Comparison of ENCODE assay signal across 9 mouse cellular contexts in genomic region chr5:140567321-140567720, GRCm38 (mm10). TPM values are rescaled to one million over a fixed set of nuclear protein-coding genes. Genes with fewer than 3 reads are reported as not detected.
A peak's percentile ranks its signal among the peaks of the same experiment; 100 is the strongest.
DNase-seq lines count a peak whose midpoint lies in the region; ATAC-seq and TF ChIP-seq lines count a peak whose summit lies in the region.
"Had no signal": no experiment of that assay in that cellular context is flagged by ENCODE, and none has a peak within 500 bp of the region (broad histone marks: within the 10 kb centered on the region; RNA-seq: fewer than 3 reads in every experiment).

No protein-coding gene starts in this region.

- no peak overlapping the region for H3K4me2 ChIP-seq in kidney, postnatal 0 days (ENCODE audit: low read length)
- H3K4me2 ChIP-seq in lung, postnatal 0 days (replicated peaks; ENCODE audit: low read depth, low read length): no peak overlapping the region
- H3K4me2 ChIP-seq in stomach, embryonic 16.5 days (ENCODE audit: low read depth, low read length): no peak overlapping the region
- H3K4me2 ChIP-seq in midbrain, embryonic 16.5 days (ENCODE audit: low read length): no peak overlapping the region

- DNase-seq in right cerebral cortex, adult 18-20 months: peak; percentile 30
- no peak for DNase-seq in right cerebral cortex, postnatal 25 days
- DNase-seq in adrenal gland, postnatal 14 days: peak; percentile 86
- DNase-seq in gastrocnemius, adult 18-20 months (ENCODE audit: low spot score): peak; percentile 58
- DNase-seq in kidney, postnatal 0 days (ENCODE audit: low spot score): peak; percentile 70
- DNase-seq in lung, postnatal 0 days (ENCODE audit: low spot score): peak; percentile 23

- no peak overlapping the region for H3K9ac ChIP-seq in kidney, postnatal 0 days (ENCODE audit: low read depth, low read length)
- H3K9ac ChIP-seq in lung, postnatal 0 days (replicated peaks; ENCODE audit: low read depth): no peak overlapping the region
- H3K9ac ChIP-seq in stomach, embryonic 16.5 days (ENCODE audit: low read length): no peak overlapping the region; the same call in 1 of the 2 replicates
- no peak overlapping the region for H3K9ac ChIP-seq in midbrain, embryonic 16.5 days (ENCODE audit: low read depth, low read length)

- 50% methylated on average over 11 of the region's 11 CpGs for WGBS in kidney, postnatal 0 days
- 25% methylated on average over 10 of the region's 11 CpGs for WGBS in lung, postnatal 0 days
- WGBS in stomach, embryonic 16.5 days: 40% methylated on average over 11 of the region's 11 CpGs
- 55% methylated on average over 11 of the region's 11 CpGs for WGBS in midbrain, embryonic 16.5 days

- ATAC-seq in kidney, postnatal 0 days (replicated peaks; ENCODE audit: low FRiP score, low read depth): peak; percentile 62; the same call in 1 of the 2 replicates
- ATAC-seq in lung, postnatal 0 days: peak; percentile 25; the same call in 1 of the 2 replicates
- ATAC-seq in stomach, embryonic 16.5 days (ENCODE audit: insufficient read depth, low FRiP score): peak; percentile 44; the same call in 1 of the 2 replicates
- no peak for ATAC-seq in midbrain, embryonic 16.5 days

- no peak for TF ChIP-seq CTCF in kidney, postnatal 0 days (IDR thresholded peaks at IDR 0.05; ENCODE audit: low read depth)
- no peak for TF ChIP-seq CTCF in lung, postnatal 0 days (IDR thresholded peaks at IDR 0.05)

- H3K36me3 ChIP-seq in kidney, postnatal 0 days (ENCODE audit: insufficient read depth, low read length): no peaks in the 10 kb centered on the region
- H3K36me3 ChIP-seq in lung, postnatal 0 days (ENCODE audit: insufficient read depth, low read length): no peaks in the 10 kb centered on the region
- no peaks in the 10 kb centered on the region for H3K36me3 ChIP-seq in stomach, embryonic 16.5 days (ENCODE audit: control insufficient read depth, insufficient read depth, low read length)
- H3K36me3 ChIP-seq in midbrain, embryonic 16.5 days (ENCODE audit: control insufficient read depth, insufficient read depth, low read length): no peaks in the 10 kb centered on the region

- peaks cover 6% of the 10 kb centered on the region; the same call in 1 of the 2 replicates for H3K4me1 ChIP-seq in kidney, postnatal 0 days (replicated peaks; ENCODE audit: insufficient read depth, low read length)
- H3K4me1 ChIP-seq in lung, postnatal 0 days (ENCODE audit: insufficient read depth, low read depth, low read length): peaks cover 3% of the 10 kb centered on the region; the same call in 1 of the 2 replicates
- H3K4me1 ChIP-seq in stomach, embryonic 16.5 days (ENCODE audit: control insufficient read depth, insufficient read depth, low read length): peaks cover 36% of the 10 kb centered on the region
- H3K4me1 ChIP-seq in midbrain, embryonic 16.5 days (ENCODE audit: control insufficient read depth, insufficient read depth, low read length): no peaks in the 10 kb centered on the region; the same call in 1 of the 2 replicates

- no peak for TF ChIP-seq EP300 in lung, postnatal 0 days (IDR thresholded peaks at IDR 0.05)

- no peak overlapping the region for H3K4me3 ChIP-seq in kidney, postnatal 0 days (replicated peaks; ENCODE audit: low read depth, low read length)
- no peak overlapping the region for H3K4me3 ChIP-seq in lung, postnatal 0 days (ENCODE audit: low read depth, low read length)
- no peak overlapping the region for H3K4me3 ChIP-seq in stomach, embryonic 16.5 days (replicated peaks; ENCODE audit: low read length)
- H3K4me3 ChIP-seq in midbrain, embryonic 16.5 days (ENCODE audit: low read depth, low read length): no peak overlapping the region

- H3K27me3 ChIP-seq in kidney, postnatal 0 days (ENCODE audit: insufficient read depth, low read length): no peaks in the 10 kb centered on the region
- H3K27me3 ChIP-seq in lung, postnatal 0 days (replicated peaks; ENCODE audit: insufficient read depth, low read length): no peaks in the 10 kb centered on the region
- H3K27me3 ChIP-seq in stomach, embryonic 16.5 days (ENCODE audit: control insufficient read depth, insufficient read depth, low read length): no peaks in the 10 kb centered on the region
- H3K27me3 ChIP-seq in midbrain, embryonic 16.5 days (ENCODE audit: control insufficient read depth, insufficient read depth, low read depth, low read length): no peaks in the 10 kb centered on the region

- no peak overlapping the region for H3K27ac ChIP-seq in kidney, postnatal 0 days
- H3K27ac ChIP-seq in lung, postnatal 0 days (ENCODE audit: low read length): no peak overlapping the region
- H3K27ac ChIP-seq in stomach, embryonic 16.5 days (ENCODE audit: low read length): no peak overlapping the region
- no peak overlapping the region for H3K27ac ChIP-seq in midbrain, embryonic 16.5 days (ENCODE audit: low read length)

- no peaks in the 10 kb centered on the region for H3K9me3 ChIP-seq in kidney, postnatal 0 days (replicated peaks; ENCODE audit: low read length)
- no peaks in the 10 kb centered on the region for H3K9me3 ChIP-seq in lung, postnatal 0 days (ENCODE audit: low read length)
- no peaks in the 10 kb centered on the region for H3K9me3 ChIP-seq in stomach, embryonic 16.5 days (replicated peaks; ENCODE audit: control insufficient read depth, low read length)
- H3K9me3 ChIP-seq in midbrain, embryonic 16.5 days (replicated peaks; ENCODE audit: control insufficient read depth, low read length, poor library complexity, severe bottlenecking): no peaks in the 10 kb centered on the region

RNA-seq across cellular contexts. Expression of gene Grifin, which starts 2.5 kb away (rescaled TPM):
- total RNA-seq in adrenal gland, postnatal 14 days (2021): not detected in 2 replicates
- total RNA-seq in gastrocnemius, adult 18-20 months (2021): not detected
- polyA plus RNA-seq in kidney, postnatal 0 days (2015; fragmentation: Nextera tagmentation; extraction: Ambion mirVana): not detected in 2 replicates
- polyA plus RNA-seq in lung, postnatal 0 days (2015; fragmentation: Nextera tagmentation; extraction: Ambion mirVana): not detected in 2 replicates
- 0.71 TPM in 1 of 2 replicates, not detected in the other for polyA plus RNA-seq in stomach, embryonic 16.5 days (2015; fragmentation: Nextera tagmentation; extraction: Ambion mirVana)
- polyA plus RNA-seq in midbrain, embryonic 16.5 days (2015; fragmentation: Nextera tagmentation; extraction: Ambion mirVana): 0.43 TPM in 1 of 2 replicates, not detected in the other
- polyA plus RNA-seq: heart, embryonic 14.5 days had no signal

RNA-seq across cellular contexts. Expression of gene Lfng, which starts 39.8 kb away (rescaled TPM):
- 13.7 and 26.8 TPM in 2 replicates for total RNA-seq in adrenal gland, postnatal 14 days (2021)
- 1 to 10 TPM; 3.3 to 3.5 TPM for total RNA-seq in gastrocnemius, adult 18-20 months (2021)
- polyA plus RNA-seq in kidney, postnatal 0 days (2015; fragmentation: Nextera tagmentation; extraction: Ambion mirVana): 28.8 and 33.4 TPM in 2 replicates
- 23.1 and 25.5 TPM in 2 replicates for polyA plus RNA-seq in lung, postnatal 0 days (2015; fragmentation: Nextera tagmentation; extraction: Ambion mirVana)
- 21.5 and 21.6 TPM in 2 replicates for polyA plus RNA-seq in stomach, embryonic 16.5 days (2015; fragmentation: Nextera tagmentation; extraction: Ambion mirVana)
- 18.4 and 23.1 TPM in 2 replicates for polyA plus RNA-seq in midbrain, embryonic 16.5 days (2015; fragmentation: Nextera tagmentation; extraction: Ambion mirVana)
